Mouse (Mus musculus): ENCODE measurements around the gene Slc7a7. TPM values are rescaled to one million over a fixed set of nuclear protein-coding genes. Genes with fewer than 3 reads are reported as not detected.

The Slc7a7 gene
- polyA plus RNA-seq, 1 experiment, result 0.21 TPM

DNA sequence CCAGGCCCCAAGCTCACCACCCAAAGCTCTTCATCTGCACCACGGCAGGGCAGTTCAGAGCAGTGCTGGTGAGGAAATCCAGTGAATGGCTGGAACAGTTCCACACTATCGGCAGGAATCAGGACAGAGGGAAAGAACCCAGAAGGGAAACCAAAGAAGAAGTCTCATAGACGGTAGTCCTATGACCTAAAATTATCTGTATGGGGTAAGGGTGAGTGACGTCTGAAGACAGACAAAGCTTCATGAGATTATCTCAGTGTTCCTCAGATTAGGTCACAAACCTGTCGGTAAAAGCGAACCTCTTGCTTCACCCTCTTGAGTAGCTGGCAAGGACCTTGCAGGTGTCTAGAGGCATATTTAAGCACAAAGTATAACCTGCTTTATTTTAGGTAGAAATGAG, 40.4 kb downstream of the Slc7a7 start:
- no peak for TF ChIP-seq GATA1 (IDR thresholded peaks at IDR 0.05; ENCODE audit: low read length)

DNA sequence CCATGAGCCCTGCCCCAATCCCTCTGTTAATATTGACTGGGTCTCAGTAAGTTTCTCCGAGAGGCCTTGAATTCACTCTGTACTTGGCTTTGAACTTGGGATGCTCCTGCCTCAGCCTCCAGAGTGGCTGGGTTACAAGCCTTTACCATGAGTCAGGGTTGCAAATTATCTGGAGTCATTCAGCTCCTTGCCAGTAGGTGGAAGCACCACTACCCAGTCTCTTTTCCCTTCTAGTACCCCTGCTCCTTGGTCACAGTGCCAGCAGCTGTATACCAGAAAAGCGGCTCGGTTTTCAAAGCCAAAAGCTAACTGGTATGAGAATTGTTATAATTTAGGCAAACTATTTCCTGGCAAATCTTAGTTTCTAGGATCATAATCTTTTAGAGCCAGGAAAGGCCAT, 41.7 kb downstream of the Slc7a7 start:
- no peak for TF ChIP-seq GATA1 (IDR thresholded peaks at IDR 0.05; ENCODE audit: low read length)

DNA sequence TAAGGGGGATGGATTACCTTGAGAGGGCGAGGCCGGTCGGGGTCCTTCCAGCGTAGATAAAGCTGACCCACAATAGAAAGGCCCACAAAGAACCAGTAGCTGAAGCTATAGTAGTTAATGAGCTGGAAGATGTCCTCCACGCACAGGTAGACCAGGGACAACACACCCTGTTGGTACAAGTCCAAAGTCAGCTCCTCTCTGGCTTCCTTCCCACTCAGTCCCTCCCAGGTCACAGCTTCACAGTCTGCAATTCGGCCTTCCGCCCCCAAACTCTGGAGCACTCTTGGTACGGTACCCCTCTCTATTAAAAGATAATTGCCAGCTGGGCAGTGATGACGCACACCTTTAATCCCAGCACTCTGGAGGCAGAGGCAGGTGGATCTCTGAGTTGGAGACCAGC, 44.7 kb downstream of the Slc7a7 start:
- TF ChIP-seq GATA1 (IDR thresholded peaks at IDR 0.05; ENCODE audit: low read length), result no peak

DNA sequence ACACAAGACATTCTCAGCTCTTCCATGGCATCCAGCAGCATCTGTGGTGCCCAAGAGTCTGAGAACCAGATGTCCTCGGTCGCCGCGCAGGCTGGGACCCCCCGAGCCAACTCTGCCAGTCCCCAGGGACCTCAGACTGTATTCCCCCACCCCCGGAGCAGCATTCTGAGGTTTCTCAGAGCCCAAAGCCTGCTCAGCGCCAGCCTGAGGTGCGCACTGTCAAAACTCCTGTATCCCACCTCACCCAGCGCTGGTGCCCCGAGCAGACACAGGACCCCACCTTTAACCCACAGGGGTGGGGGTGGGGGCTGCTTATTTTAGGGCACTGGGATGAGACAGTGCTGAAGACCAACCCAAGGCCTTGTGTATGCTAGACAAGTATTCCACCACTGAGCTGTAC, 46.1 kb downstream of the Slc7a7 start:
- TF ChIP-seq GATA1 (IDR thresholded peaks at IDR 0.05; ENCODE audit: low read length), result no peak

DNA sequence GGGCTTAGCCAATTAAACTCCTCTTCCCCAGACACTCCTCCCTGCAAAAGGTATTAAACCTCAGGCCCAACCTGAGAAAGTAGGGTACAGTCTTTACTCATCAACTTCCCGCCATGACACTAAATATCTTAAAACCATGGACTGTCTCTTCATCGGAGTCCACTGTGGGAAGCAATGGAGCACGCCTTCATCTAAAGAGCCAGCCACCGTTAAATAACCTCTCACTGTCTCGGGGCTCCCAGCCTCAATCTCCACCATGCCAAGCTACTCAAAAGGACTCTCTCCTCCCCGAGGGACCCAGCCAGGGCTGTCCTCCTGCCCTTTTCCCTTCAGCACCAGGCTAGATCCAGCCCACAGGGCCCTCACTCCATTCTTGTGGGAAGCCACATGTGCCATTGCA, 47.0 kb downstream of the Slc7a7 start:
- TF ChIP-seq GATA1 (IDR thresholded peaks at IDR 0.05; ENCODE audit: low read length), result no peak

DNA sequence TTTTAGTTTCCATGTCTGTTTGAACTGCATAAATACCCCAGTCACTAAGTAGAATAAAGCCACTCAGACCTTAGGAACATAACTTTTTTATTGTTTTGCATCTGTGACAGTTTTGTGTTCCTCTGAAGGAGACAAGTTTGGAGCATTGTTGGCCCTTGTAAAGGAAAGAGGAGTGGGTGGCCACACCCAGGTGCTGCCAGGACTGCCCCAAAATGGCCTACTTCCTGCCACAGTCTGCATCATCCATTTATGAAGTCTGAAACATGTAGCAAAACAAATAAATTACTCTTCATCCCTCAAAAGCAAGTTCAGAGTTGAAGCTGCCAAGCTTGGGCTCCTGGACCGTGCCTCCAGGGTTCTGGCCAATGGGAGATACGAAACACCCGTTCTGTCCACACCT, 48.2 kb downstream of the Slc7a7 start:
- no peak for TF ChIP-seq GATA1 (IDR thresholded peaks at IDR 0.05; ENCODE audit: low read length)

DNA sequence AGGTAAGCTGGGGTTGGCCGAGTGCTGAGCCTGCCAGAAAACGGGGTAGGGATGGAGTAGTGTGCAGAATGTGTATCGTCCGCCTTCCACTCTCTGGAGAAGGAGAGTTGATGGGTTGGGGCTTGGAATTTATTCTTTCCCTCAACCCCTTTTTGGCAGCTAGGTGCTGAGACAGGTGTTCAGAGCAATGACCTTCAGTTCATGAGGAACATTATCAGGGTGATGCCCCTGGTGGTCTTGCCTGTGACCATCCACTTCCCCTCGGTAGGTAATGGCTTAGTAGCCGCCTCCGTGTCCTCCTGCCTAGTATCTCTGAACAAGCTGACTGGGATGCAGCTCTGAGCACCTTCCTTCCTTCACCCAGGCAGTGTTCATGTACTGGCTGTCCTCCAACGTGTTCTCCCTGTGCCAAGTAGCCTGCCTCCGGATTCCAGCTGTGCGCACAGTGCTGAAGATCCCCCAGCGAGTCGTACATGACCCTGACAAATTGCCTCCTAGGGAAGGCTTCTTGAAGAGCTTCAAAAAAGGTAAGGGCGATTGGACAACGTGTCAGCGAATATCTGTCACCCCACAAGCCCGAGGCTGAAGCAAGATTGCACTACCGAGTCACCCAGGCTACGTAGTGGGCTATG, 50.0 kb downstream of the Slc7a7 start:
- no peak for TF ChIP-seq GATA1 (IDR thresholded peaks at IDR 0.05; ENCODE audit: low read length)

DNA sequence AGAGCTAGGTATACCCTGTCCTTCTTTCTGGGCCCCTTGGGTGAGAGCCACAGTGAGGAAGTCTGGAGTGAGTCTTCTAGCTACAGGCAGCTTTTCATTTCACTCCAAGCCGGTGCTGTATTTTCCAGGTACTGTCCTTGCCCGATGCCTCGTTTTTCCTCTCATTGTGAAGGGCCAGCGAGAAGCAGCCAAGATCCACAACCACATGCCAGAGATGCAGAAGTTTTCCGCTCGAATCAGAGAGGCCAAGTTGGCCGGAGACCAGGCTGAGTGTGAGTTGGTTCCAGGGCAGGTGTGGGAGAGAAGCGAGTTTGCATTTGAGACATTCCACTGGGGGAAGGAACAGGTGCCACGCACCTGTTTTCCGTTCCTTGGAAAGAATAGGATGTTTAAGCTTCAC, 51.0 kb downstream of the Slc7a7 start:
- TF ChIP-seq GATA1 (IDR thresholded peaks at IDR 0.05; ENCODE audit: low read length), result no peak

DNA sequence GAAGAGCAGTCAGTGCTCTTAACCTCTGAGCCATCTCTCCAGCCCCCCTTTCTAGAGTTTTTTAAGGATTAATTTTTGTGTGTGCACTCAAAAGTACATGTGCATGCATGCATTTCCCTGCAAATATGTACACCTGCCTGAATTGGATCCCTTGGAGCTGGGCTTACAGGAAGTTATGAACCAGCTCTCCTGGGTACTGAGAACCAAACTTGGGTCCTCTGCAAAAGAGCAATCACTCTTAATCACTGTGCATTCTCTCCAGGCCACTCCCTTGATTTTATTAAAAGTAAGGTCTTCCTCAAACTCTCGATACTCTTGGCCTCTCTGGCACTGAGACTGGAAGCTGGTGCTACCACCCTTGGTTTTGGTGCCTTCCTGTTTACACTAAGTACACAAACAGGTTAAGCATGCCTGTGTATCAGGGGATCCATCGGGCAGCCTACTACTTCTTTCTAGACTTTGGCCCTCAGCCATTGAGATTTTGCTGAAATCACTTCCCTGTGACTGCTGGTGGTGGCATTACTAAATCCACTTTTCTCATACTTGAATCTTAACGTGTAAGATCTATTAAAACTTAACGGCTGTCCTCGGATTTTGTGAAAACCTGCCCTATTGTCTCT, 52.4 kb downstream of the Slc7a7 start:
- TF ChIP-seq GATA1 (IDR thresholded peaks at IDR 0.05; ENCODE audit: low read length), result no peak

DNA sequence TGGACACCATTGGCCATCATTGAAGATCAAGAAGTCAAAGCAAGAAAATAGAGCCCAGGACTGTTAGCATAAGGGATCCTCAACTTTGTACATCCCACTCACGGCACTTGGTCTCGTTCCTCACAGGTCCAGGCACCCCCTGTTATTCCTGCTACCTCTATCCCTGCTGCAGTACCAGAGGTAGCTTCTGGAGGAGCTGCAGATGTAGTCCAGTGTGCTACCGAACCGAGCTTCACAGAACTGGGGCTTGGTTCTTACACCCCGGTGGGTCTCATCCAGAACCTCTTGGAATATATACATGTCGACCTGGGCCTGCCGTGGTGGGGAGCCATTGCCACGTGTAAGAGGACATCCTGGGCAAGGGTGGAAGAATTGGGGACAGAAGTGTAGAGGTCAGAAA, 54.4 kb downstream of the Slc7a7 start:
- no peak for TF ChIP-seq GATA1 (IDR thresholded peaks at IDR 0.05; ENCODE audit: low read length)

DNA sequence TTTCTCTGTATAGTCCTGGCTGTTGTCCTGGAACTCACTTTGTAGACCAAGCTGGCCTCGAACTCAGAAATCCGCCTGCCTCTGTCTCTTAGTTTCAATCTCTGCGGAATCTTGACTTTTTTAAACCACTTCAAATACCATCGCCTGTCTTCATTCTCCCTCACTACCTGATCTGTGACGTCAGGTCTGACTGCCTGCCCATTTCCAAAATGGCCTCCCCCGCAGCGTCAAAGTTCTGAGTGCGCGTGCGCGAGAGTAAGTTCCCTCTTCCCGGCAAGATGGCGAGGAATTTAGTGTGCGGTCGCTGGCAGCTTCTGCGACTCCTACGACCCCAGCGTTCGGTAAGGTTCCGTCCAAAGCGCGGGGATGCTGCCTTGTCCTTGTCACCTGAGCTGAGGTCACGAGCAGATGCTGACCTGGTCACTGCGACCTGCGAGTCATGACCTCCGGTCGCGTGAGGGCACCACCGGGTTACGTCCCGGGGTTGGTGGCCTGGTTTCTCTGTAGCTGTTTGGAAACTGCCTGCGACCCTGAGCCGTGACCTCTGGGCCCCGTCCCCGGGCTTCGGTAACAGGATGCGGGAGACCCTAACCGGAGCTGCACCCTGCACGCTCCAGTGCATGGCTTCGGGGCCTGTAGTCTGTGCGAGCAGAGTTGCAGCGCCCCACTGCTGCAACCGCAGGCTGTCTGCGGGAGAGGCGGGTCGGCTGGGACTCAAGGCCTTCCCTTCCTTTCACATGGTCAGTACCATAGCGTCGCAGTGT, 56.8 kb downstream of the Slc7a7 start, which contains the start of gene Oxa1l:
Gene Oxa1l, plus strand, starts transcription at position 258 of the 764 bp plus-strand sequence.
- no peak for TF ChIP-seq GATA1 (IDR thresholded peaks at IDR 0.05; ENCODE audit: low read length)

DNA sequence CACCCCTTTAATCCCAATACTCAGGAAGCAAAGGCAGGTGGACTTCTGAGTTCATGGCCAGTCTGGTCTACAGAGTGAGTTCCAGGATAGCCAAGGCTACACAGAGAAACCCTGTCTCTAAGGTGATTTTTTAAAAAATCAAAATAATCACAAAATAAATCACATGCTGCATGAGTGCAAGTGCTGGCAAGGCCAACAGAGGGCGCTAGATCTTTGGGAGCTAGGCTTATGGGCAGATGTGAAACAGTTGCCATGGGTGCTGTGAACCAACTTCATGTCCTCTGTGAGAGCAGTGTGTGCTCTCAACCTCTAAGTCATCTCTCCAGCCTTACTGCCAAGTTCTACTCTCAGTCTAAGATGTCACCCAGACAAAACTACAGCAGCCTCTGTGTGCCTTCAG, 63.2 kb downstream of the Slc7a7 start:
- TF ChIP-seq GATA1 (IDR thresholded peaks at IDR 0.05; ENCODE audit: low read length), result no peak

DNA sequence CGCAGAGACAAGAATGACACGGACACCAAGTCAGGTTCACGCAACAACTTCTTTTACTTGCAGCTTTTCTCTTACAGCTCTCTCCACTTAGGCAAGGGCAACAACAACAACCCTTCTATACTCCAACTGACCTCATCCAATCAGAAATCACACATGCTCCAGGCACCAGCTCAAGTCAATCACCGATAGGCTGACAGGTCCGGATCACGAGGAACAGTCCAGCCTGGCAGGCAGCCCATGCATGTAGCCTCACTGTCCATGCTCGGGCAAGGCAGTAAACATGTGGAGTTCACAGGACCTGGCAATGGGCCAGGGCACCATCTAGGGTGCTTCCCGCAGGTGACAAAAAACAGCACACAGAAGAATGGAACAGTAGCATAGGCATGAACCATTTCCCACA, 65.3 kb downstream of the Slc7a7 start:
- no peak for TF ChIP-seq GATA1 (IDR thresholded peaks at IDR 0.05; ENCODE audit: low read length)

DNA sequence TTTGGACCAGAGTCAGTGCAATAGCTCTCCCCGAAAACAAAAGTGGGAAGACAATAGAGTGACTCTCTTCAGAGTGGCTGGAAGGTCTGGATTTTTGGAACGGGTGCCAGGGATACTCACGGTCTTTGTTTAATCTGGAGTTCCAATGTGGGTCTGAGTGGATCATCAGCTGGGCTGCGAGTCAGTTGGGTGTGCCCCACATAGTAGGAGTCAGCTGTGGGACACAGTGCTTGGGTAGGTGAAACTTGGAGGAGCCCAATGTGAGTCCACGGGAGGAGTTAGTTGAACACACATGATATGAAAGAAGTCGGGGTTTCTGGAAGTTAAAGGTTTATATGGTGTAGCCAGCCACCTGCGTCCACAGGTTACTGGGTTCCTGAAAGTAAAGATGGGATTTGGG, 76.7 kb downstream of the Slc7a7 start:
- no peak for TF ChIP-seq GATA1 (IDR thresholded peaks at IDR 0.05; ENCODE audit: low read length)

DNA sequence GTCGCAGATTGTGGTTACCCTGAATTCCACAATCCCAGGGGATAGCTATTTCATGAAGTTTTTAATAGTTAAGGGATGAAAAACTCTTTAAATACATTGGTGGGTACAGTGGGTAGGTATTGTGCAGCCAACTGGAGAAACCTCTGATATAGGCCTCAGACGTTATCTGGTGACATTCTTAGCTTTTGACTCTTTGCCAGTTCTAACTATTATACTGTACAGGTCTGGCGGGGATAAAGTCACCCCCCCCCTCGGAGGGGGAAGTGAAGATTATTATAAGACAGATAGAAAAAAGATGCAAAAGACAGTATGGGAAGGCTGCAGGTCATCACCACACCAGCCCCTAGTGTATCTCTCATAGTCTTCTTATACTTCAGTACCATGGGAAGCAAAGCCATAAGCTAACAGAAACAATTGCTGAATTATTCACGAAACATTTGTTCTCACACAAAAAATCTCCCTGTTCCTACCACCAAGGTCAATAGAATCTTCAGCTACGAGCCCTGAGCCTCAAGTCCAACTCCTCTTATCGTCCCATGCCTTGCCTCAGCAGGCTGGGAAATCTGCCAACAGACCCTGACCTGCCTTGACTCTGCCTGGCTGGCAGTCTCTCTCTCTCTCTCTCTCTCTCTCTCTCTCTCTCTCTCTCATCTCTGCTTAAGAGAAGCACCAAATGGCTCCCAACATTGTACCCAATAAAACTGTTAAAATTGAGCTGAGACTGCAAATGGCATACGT, 84.0 kb downstream of the Slc7a7 start:
- TF ChIP-seq GATA1 (IDR thresholded peaks at IDR 0.05; ENCODE audit: low read length), result no peak
